10 mouse cellular contexts compared by ENCODE assay signal in the genomic region with DNA sequence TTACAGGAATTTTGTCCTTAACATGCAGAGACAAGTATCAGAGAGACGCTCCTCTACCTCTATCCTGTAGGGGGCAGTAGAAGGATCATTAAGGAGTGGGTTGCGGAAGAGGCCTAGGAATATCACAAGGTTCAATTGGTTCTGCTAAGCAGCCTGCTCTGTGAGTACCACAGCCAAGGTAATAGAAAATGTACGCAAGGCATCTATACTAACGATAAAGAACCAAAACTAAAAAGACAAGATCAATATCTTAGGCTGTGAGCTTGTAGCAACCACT.
A peak's percentile ranks its signal among the peaks of the same experiment; 100 is the strongest.
DNase-seq lines count a peak whose midpoint lies in the region; ATAC-seq and TF ChIP-seq lines count a peak whose summit lies in the region.
"Had no signal": no experiment of that assay in that cellular context is flagged by ENCODE, and none has a peak within 500 bp of the region (broad histone marks: within the 10 kb centered on the region; RNA-seq: fewer than 3 reads in every experiment).

No protein-coding gene starts in this region.

- H3K27ac ChIP-seq in embryonic facial prominence, embryonic 11.5 days (replicated peaks; ENCODE audit: low read depth, low read length): no peak overlapping the region
- no peak overlapping the region for H3K27ac ChIP-seq in embryonic facial prominence, embryonic 10.5 days (replicated peaks)
- H3K27ac ChIP-seq: liver, embryonic 15.5 days had no signal

- H3K4me2 ChIP-seq in embryonic facial prominence, embryonic 11.5 days (ENCODE audit: low read depth, low read length): no peak overlapping the region
- H3K4me2 ChIP-seq: liver, embryonic 15.5 days had no signal

- no peaks in the 10 kb centered on the region for H3K4me1 ChIP-seq in embryonic facial prominence, embryonic 11.5 days (ENCODE audit: control insufficient read depth, insufficient read depth, low read length)
- H3K4me1 ChIP-seq in embryonic facial prominence, embryonic 10.5 days: peaks cover 5% of the 10 kb centered on the region; the same call in 1 of the 2 replicates
- H3K4me1 ChIP-seq in lung, adult 2 months (ENCODE audit: control insufficient read depth, insufficient read depth, low read length): no peaks in the 10 kb centered on the region
- H3K4me1 ChIP-seq: liver, embryonic 15.5 days had no signal

- H3K9me3 ChIP-seq in embryonic facial prominence, embryonic 11.5 days (replicated peaks; ENCODE audit: control insufficient read depth, low read length): no peaks in the 10 kb centered on the region
- no peaks in the 10 kb centered on the region for H3K9me3 ChIP-seq in embryonic facial prominence, embryonic 10.5 days
- H3K9me3 ChIP-seq: liver, embryonic 15.5 days had no signal

- 69% methylated on average over 4 of the region's 4 CpGs for WGBS in embryonic facial prominence, embryonic 11.5 days
- 74% methylated on average over 4 of the region's 4 CpGs for WGBS in embryonic facial prominence, embryonic 10.5 days
- 71% methylated on average over 4 of the region's 4 CpGs for WGBS in lung, adult 2 months

- no peak for ATAC-seq in embryonic facial prominence, embryonic 11.5 days (replicated peaks; ENCODE audit: insufficient number of reproducible peaks, low FRiP score, low TSS enrichment, low read depth)
- peak; percentile 62; the same call in 1 of the 2 replicates for ATAC-seq in common myeloid progenitor, adult 5-6 weeks (replicated peaks; ENCODE audit: low read depth, poor library complexity, severe bottlenecking)

- peak; percentile 17; the same call in 1 of the 2 replicates for TF ChIP-seq CTCF in lung, adult 2 months (IDR thresholded peaks at IDR 0.05; ENCODE audit: insufficient read depth, low read length)

- no peak overlapping the region for H3K9ac ChIP-seq in embryonic facial prominence, embryonic 11.5 days (replicated peaks; ENCODE audit: low read length)
- H3K9ac ChIP-seq: liver, embryonic 15.5 days had no signal

- no peaks in the 10 kb centered on the region for H3K27me3 ChIP-seq in embryonic facial prominence, embryonic 11.5 days (ENCODE audit: control insufficient read depth, insufficient read depth, low read length)
- H3K27me3 ChIP-seq in embryonic facial prominence, embryonic 10.5 days (replicated peaks; ENCODE audit: low read depth, poor library complexity, severe bottlenecking): no peaks in the 10 kb centered on the region
- H3K27me3 ChIP-seq: liver, embryonic 15.5 days had no signal

- peak; percentile 60 for DNase-seq in embryonic facial prominence, embryonic 11.5 days (ENCODE audit: low spot score)
- no peak for DNase-seq in embryonic facial prominence, embryonic 10.5 days (ENCODE audit: low spot score)
- DNase-seq in lung, adult 2 months: no peak
- no peak for DNase-seq in lung, postnatal 4 days
- peak; percentile 26 for DNase-seq in naive thymus-derived CD4-positive, alpha-beta T cell, adult 2 months (ENCODE audit: low read depth)
- no peak for DNase-seq in gastrocnemius, adult 8-10 months (ENCODE audit: low spot score in 2 of 2)
- DNase-seq in thymus, postnatal 10 days (ENCODE audit: low spot score in 2 of 2): no peak

- no peak overlapping the region for H3K4me3 ChIP-seq in embryonic facial prominence, embryonic 11.5 days (ENCODE audit: low read depth, low read length)
- H3K4me3 ChIP-seq in embryonic facial prominence, embryonic 10.5 days: no peak overlapping the region
- no peak overlapping the region for H3K4me3 ChIP-seq in lung, adult 2 months (replicated peaks; ENCODE audit: extremely low read depth, low read depth, low read length)
- H3K4me3 ChIP-seq: liver, embryonic 15.5 days had no signal

- no peaks in the 10 kb centered on the region for H3K36me3 ChIP-seq in embryonic facial prominence, embryonic 11.5 days (replicated peaks; ENCODE audit: control insufficient read depth, insufficient read depth, low read depth, low read length)
- no peaks in the 10 kb centered on the region for H3K36me3 ChIP-seq in embryonic facial prominence, embryonic 10.5 days (replicated peaks)
- H3K36me3 ChIP-seq: G1E; liver, embryonic 15.5 days had no signal

- TF ChIP-seq POLR2A in lung, adult 2 months (IDR thresholded peaks at IDR 0.05; ENCODE audit: borderline replicate concordance, extremely low read depth, low read depth, low read length): no peak

Comparison
In these comparisons a context has a peak if more than half of its experiments do, and no peak if none do; other contexts are left out.
1. DNase-seq: peak in embryonic facial prominence, embryonic 11.5 days (single experiment) and naive thymus-derived CD4-positive, alpha-beta T cell, adult 2 months (single experiment); none in embryonic facial prominence, embryonic 10.5 days (single experiment), lung, adult 2 months (single experiment), lung, postnatal 4 days (0 of 2), gastrocnemius, adult 8-10 months (0 of 2) and thymus, postnatal 10 days (0 of 2).